Mouse (Mus musculus): ENCODE measurements around the gene Nufip1. TPM values are rescaled to one million over a fixed set of nuclear protein-coding genes. Genes with fewer than 3 reads are reported as not detected.

Nufip1 gene
- polyA plus RNA-seq (2014; fragmentation: Illumina TruSeq; extraction: RNeasy Lipid Tissue Mini Kit (QIAGEN cat#74804); ENCODE audit: low read depth, low replicate concordance): 5.2 TPM

GRCm38 (mm10) chr14:76110396-76111221 lies at the start of gene Nufip1, which contains the start of gene Gpalpp1:
Gene Nufip1, plus strand, starts transcription at chr14:76110891.
Gene Gpalpp1, minus strand, starts transcription at chr14:76110760.

Other genes starting within 250 kb of the Nufip1 start
- not detected for gene Kctd4, start 155.9 kb upstream of the Nufip1 start, polyA plus RNA-seq (2014; fragmentation: Illumina TruSeq; extraction: RNeasy Lipid Tissue Mini Kit (QIAGEN cat#74804); ENCODE audit: low read depth, low replicate concordance)
- gene Gtf2f2, start 100.0 kb upstream of the Nufip1 start, polyA plus RNA-seq (2014; fragmentation: Illumina TruSeq; extraction: RNeasy Lipid Tissue Mini Kit (QIAGEN cat#74804); ENCODE audit: low read depth, low replicate concordance): 22.0 TPM
- gene Gpalpp1, start 131 bp upstream of the Nufip1 start, polyA plus RNA-seq (2014; fragmentation: Illumina TruSeq; extraction: RNeasy Lipid Tissue Mini Kit (QIAGEN cat#74804); ENCODE audit: low read depth, low replicate concordance): 20.7 TPM